Mouse (Mus musculus) lung, postnatal 0 days (tissue): ENCODE results near the gene Pced1b.

Experiments used
- CTCF ChIP-seq: IDR thresholded peaks from 2 replicates; pipeline ENCODE4 v1.5.1; 2016; ENCODE audit warnings: antibody characterized with exemption, mild to moderate bottlenecking
- EP300 ChIP-seq: IDR thresholded peaks from 2 replicates; pipeline ENCODE4 v1.6.1; 2016; ENCODE audit warnings: antibody characterized with exemption, mild to moderate bottlenecking, control low read depth

GRCm38 (mm10) chr15:97249322-97249721, 2.4 kb downstream of the Pced1b start:
- TF ChIP-seq EP300, result no peak
- no peak for TF ChIP-seq CTCF
